Mouse (Mus musculus): ENCODE measurements at regions not wholly inside any gene's neighbourhood (a gene's known extent, or its start where the extent isn't known, plus 50 kb on each side); places are given as distances from the start of the nearest gene placed in this dataset.

- ATAC-seq (ENCODE audit: insufficient number of reproducible peaks, low FRiP score, low TSS enrichment): peak; percentile 66; the same call in 1 of the 2 replicates
Observed at GRCm38 (mm10) chr1:174999265-175000200, 77.9 kb upstream of the Grem2 start.

DNA sequence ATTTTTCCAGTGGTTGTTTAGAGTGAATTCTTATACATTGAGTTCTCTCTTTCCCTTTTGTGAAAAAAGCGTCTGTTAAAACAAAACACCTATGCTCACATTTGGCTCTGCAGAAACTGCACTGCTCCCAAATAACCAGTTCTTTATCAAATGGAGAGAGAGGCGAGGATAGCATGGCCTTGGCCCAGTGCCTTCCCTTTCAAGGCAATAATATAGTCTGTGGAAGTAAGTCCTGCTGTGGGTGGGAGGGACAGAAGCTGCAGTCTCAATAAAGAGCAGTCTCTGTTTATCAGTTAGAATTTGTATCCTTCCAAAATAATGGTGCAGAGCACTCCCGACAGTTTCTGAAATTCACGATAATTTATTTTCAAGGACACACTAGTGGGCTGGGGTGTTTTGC lies 70.9 kb upstream of the Grem2 start:
- ATAC-seq (ENCODE audit: insufficient number of reproducible peaks, low FRiP score, low TSS enrichment): no peak

- no peak for ATAC-seq (ENCODE audit: insufficient number of reproducible peaks, low FRiP score, low TSS enrichment)
Observed at GRCm38 (mm10) chr1:174988590-174988989, 67.0 kb upstream of the Grem2 start.

- no peak for ATAC-seq (ENCODE audit: insufficient number of reproducible peaks, low FRiP score, low TSS enrichment)
Observed at GRCm38 (mm10) chr1:174971895-174972294, 50.3 kb upstream of the Grem2 start.
